Mouse (Mus musculus) liver, adult 2 months (tissue): Measurements from ENCODE around the gene Dhcr24.

Source experiments
- CTCF ChIP-seq: fragments of 200-500 bp; IDR thresholded peaks from 2 replicates; pipeline ENCODE4 v1.5.1; 2011; ENCODE audit warnings: low read depth, low read length, control low read depth
- POLR2A ChIP-seq: fragments of 200-500 bp; IDR thresholded peaks from 2 replicates; pipeline ENCODE4 v1.6.1; 2011; ENCODE audit warnings: low read length, control low read depth; ENCODE audit not compliant: insufficient read depth; ENCODE audit errors: extremely low read depth

- TF ChIP-seq CTCF (no peak), POLR2A (no peak)
Observed at GRCm38 (mm10) chr4:106524131-106524530, 36.7 kb upstream of the Dhcr24 start.
